Mouse (Mus musculus) c-Kit-negative CD71-positive TER-119-positive erythroid progenitor cells, embryonic 14.5 days (primary cell): ENCODE data around the gene Skida1.
A peak's percentile ranks its signal among the peaks of the same experiment; 100 is the strongest.
"Not testable (repeated sequence)": the region's sequence is repeated elsewhere in the genome, so short reads cannot be mapped to it uniquely, and the experiment has no call there.

Source experiments
- DNase-seq: peaks from one replicate; pipeline ENCODE4 v3.0.0-alpha.2; 2013; ENCODE audit warnings: low read depth, low spot score

Gene Skida1

DNA sequence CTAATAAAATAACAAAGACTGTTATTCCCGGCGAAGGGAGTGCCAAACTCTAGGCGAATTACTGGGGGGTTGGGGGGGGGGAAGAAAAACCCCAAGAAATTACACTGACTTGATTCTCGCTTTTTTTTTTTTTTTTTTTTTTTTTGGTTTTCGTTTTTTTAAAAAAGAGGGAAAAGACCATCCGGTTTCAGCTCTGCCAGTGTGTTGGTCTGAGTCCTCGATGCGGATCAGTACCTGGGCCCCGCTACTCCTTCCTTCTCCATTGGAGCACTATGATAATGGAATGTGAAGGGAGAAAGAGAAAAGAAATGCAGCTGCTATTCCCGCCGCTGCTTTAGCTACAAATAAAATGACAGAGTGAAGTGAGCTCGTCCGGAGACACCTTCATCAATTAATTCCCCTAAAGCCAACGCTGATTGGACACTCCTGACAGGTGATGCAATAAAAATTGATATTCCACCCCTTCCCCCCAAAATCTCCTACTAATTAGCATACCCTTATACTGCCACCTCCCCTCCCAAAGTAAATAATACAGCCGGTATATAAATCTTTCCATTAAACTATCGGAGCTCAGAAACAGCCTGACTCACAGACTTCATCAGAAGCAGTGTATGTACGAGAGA, at the start of gene Skida1:
Gene Skida1, minus strand, starts transcription at position 599 of the 623 bp plus-strand sequence.
- no peak for DNase-seq

- no peak for DNase-seq
Measured at GRCm38 (mm10) chr2:18095804-18096203, 47.0 kb upstream of the Skida1 start.

DNA sequence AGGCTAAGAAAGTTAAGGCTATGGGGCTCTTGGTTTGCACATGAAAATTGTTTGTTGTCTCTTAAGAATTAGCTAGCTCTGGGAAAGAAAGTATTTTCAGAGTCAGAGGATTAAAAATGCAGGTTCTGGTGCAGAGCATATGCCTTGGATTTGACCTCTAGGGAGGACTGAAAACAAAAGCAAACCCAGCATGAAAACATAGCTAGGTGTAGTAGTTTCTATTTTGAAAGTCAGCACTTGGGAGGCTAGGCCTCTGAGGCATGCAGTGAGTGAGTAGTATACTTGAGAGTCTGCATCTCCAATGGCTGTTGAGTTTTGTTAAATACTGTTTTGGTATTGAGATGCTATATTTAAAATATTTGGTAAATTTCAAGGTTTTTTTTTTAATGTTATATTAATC, 45.5 kb upstream of the Skida1 start:
- no peak for DNase-seq

GRCm38 (mm10) chr2:18093858-18094257, 45.0 kb upstream of the Skida1 start:
- no peak for DNase-seq

- not testable (repeated sequence) for DNase-seq
Measured at GRCm38 (mm10) chr2:18087695-18088094, 38.8 kb upstream of the Skida1 start.

- DNase-seq: no peak
Measured at GRCm38 (mm10) chr2:18080182-18080860, 31.5 kb upstream of the Skida1 start.

- DNase-seq: no peak
Measured at GRCm38 (mm10) chr2:18071947-18072346, 23.1 kb upstream of the Skida1 start.

- no peak for DNase-seq
Measured at GRCm38 (mm10) chr2:18068071-18068796, 19.4 kb upstream of the Skida1 start.

GRCm38 (mm10) chr2:18066436-18066835, 17.6 kb upstream of the Skida1 start:
- DNase-seq: no peak

- no peak for DNase-seq
Measured at GRCm38 (mm10) chr2:18065708-18066030, 16.8 kb upstream of the Skida1 start.

GRCm38 (mm10) chr2:18064941-18065707, 16.3 kb upstream of the Skida1 start:
- peak; percentile 58 for DNase-seq

DNA sequence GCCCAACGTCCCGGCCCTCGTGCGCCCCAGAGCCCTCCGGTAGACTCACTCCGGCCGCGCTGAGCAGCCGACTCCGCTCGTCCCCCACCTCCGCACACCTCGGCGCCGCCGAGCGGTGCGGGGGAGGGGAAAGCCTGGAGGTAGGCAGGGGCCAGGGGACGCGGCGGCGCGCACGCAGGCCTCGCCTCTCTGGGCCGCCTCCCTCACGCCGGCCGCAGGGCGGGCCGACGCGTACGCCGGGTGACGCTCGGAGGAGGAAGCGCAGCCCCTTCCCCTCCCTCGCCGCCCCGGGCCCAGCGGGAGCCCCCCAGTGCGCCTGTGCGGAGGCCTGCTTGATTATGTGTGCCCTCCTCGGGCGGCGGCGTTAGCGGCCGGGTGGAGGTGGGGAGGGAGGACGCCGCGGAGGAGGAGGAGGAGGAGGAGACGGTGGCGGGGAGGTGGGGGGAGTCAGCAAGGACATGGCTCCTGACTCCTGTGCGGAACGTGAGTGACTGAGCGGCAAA, 15.6 kb upstream of the Skida1 start:
- peak; percentile 71 for DNase-seq

- peak; percentile 50 for DNase-seq
Measured at GRCm38 (mm10) chr2:18063763-18064251, 15.0 kb upstream of the Skida1 start.

- DNase-seq: no peak
Measured at GRCm38 (mm10) chr2:18060396-18060795, 11.5 kb upstream of the Skida1 start.

- DNase-seq: no peak
Measured at GRCm38 (mm10) chr2:18059891-18060290, 11.0 kb upstream of the Skida1 start.

DNA sequence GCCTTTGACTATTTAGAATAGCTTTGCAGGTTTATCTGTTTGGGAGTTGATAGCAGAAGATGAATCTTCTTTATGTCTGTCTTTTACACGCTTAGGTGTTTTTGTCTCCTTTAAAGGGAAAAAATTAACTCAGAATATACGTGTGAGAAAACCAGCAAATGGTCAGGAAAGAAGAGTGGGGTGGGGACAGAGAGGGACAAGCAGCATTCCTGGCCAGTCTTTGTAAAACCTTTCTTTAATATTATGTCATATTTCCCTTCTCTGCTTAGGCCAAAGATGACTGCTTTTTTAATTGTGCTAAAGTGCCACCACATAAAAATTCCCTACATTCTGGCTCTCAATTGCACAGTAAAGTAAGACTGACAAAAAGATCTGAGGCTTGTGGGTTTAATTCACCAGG, 10.2 kb upstream of the Skida1 start:
- DNase-seq: no peak

- no peak for DNase-seq
Measured at GRCm38 (mm10) chr2:18058146-18058708, 9.4 kb upstream of the Skida1 start.

DNA sequence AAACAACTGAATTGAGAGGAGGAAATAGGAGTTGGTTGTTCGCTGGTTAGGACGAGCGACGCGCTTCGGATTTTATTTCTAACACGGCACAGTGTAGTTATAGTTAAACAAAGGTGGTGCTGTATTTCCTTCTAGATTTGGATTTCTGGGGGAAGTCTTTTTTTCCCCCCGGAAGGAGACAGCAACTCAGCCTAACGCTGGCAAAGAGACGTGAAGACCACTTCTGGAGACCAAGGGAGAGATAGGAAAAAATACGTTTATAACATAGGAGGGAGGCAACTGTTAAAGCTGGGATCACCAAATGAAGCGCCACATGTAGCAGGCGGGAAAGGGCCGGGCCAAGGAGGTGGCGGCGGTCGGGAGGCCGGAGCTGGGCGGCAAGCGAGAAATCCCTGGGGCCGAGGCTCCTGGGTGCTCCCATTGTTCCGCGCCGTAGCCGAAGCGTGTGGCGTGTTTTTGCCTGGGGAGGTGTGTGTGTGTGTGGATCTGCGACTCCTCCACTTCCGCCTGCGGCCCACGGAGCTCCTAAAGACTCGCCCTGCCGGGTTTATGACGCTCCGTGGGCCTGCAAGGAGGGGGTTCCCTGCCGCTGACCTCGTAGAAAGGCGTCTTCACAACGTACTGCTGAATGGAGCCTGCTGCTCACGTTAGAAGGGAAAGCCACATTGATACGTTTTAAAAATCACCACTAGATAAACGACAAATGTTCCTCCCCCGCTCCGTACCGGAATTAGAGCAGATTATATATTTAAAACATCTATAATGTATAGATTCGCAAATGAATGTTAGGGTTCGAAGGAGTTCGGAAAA, 8.7 kb upstream of the Skida1 start:
- DNase-seq: peak; percentile 42

- DNase-seq: no peak
Measured at GRCm38 (mm10) chr2:18056786-18057255, 8.0 kb upstream of the Skida1 start.
